Mouse (Mus musculus) liver, embryonic 13.5 days (tissue): ENCODE results near the gene Msgn1. TPM values are rescaled to one million over a fixed set of nuclear protein-coding genes. Genes with fewer than 3 reads are reported as not detected.

Experiments
- ATAC-seq: fragments of 200-750 bp; cut with Nextera tagmentation; 2 replicates; pipeline ENCODE4 v1.8.0; 2017; ENCODE audit warnings: low read depth, mild to moderate bottlenecking, moderate number of reproducible peaks, moderate library complexity
- DNase-seq: peaks from one replicate; pipeline ENCODE4 v3.0.0; 2022
- H3K27ac ChIP-seq: fragments of 300-500 bp; sonication (generic); 2 replicates; pipeline ENCODE4 v1.5.1; 2015; ENCODE audit warnings: moderate library complexity, mild to moderate bottlenecking, inconsistent platforms
- H3K27me3 ChIP-seq: fragments of 300-500 bp; sonication (generic); 2 replicates; pipeline ENCODE4 v1.6.1; 2015; ENCODE audit warnings: mild to moderate bottlenecking, inconsistent platforms
- H3K36me3 ChIP-seq: fragments of 300-500 bp; sonication (generic); 2 replicates; pipeline ENCODE4 v1.6.1; 2015; ENCODE audit warnings: mild to moderate bottlenecking, inconsistent platforms
- H3K4me1 ChIP-seq: fragments of 300-500 bp; sonication (generic); replicated peaks from 2 replicates; pipeline ENCODE4 v1.6.1; 2015; ENCODE audit warnings: inconsistent platforms
- H3K4me2 ChIP-seq: fragments of 300-500 bp; sonication (generic); 2 replicates; pipeline ENCODE4 v1.6.1; 2015; ENCODE audit warnings: inconsistent platforms, mild to moderate bottlenecking, moderate library complexity
- H3K4me3 ChIP-seq: fragments of 300-500 bp; sonication (generic); replicated peaks from 2 replicates; pipeline ENCODE4 v1.5.1; 2015; ENCODE audit warnings: mild to moderate bottlenecking, inconsistent platforms
- H3K9ac ChIP-seq: fragments of 300-500 bp; sonication (generic); 2 replicates; pipeline ENCODE4 v1.6.1; 2015; ENCODE audit warnings: mild to moderate bottlenecking, inconsistent platforms
- H3K9me3 ChIP-seq: fragments of 300-500 bp; sonication (generic); replicated peaks from 2 replicates; pipeline ENCODE4 v1.6.1; 2016; ENCODE audit warnings: inconsistent platforms
- WGBS: fragments of 180-500 bp; shearing (Covaris S2); methylation state at CpG from one replicate; pipeline ENCODE4 v1.1.7; 2015; ENCODE audit not compliant: insufficient replicate concordance; 5-methylcytosine and 5-hydroxymethylcytosine counted together
- polyA plus RNA-seq: library from polyadenylated mRNA; unstranded; fragments of >200 nt; fragmentation: Nextera tagmentation; extraction: Ambion mirVana; gene quantifications from 2 replicates; pipeline ENCODE4 v1.2.1, GENCODE M21; 2015

Gene Msgn1
- polyA plus RNA-seq, 1 experiment from 2014 or later: not detected

DNA sequence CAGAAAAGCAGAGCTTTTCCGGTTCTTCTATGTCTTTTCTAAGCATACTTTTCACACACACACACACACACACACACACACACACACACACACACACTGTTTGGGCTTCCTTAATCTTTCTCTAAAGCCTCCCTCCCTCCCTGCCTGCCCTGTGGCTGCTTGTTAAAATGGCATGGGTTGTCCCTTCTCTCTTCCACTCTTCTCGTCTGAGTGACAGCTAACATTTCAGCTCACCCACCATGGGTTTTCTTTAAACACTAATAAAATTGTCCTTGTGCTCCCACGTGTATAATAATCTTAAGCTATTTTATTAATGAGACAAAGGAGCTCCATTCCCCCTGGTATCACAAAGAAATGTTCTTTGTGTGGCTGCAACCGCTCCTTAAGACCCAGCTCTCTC, 10.7 kb downstream of the Msgn1 start:
- Histone ChIP-seq H3K4me3 (no peak overlapping the region), H3K4me1 (no peaks in the 10 kb centered on the region), H3K27me3 (no peaks in the 10 kb centered on the region), H3K36me3 (no peaks in the 10 kb centered on the region), H3K9me3 (no peaks in the 10 kb centered on the region), H3K9ac (no peak overlapping the region), H3K4me2 (no peak overlapping the region), H3K27ac (no peak overlapping the region)
- no peak for ATAC-seq
- DNase-seq: no peak
- 44% methylated on average over 4 of the region's 4 CpGs for WGBS

- no peak overlapping the region for H3K4me3 ChIP-seq
- 0 out of 2 replicates have a peak overlapping the region, but pooled peaks have one; percentile 26 for H3K4me2 ChIP-seq
- H3K27me3 ChIP-seq: no peaks in the 10 kb centered on the region
- no peaks in the 10 kb centered on the region for H3K4me1 ChIP-seq
- DNase-seq (no peak), ATAC-seq (no peak)
- H3K9me3 ChIP-seq: no peaks in the 10 kb centered on the region
- no peak overlapping the region for H3K27ac ChIP-seq
- 23% methylated on average over 5 of the region's 5 CpGs for WGBS
- no peak overlapping the region for H3K9ac ChIP-seq
- H3K36me3 ChIP-seq: no peaks in the 10 kb centered on the region
These were observed 11.9 kb downstream of the Msgn1 start for GRCm38 (mm10) chr12:11196830-11197229.

GRCm38 (mm10) chr12:11196142-11196597, 12.6 kb downstream of the Msgn1 start:
- no peaks in the 10 kb centered on the region for H3K36me3 ChIP-seq
- no peaks in the 10 kb centered on the region for H3K27me3 ChIP-seq
- no peak overlapping the region for H3K4me3 ChIP-seq
- H3K27ac ChIP-seq: no peak overlapping the region
- DNase-seq (peak; percentile 20), ATAC-seq (no peak)
- H3K4me2 ChIP-seq: peak overlapping the region; percentile 26
- no peaks in the 10 kb centered on the region for H3K4me1 ChIP-seq
- H3K9me3 ChIP-seq: no peaks in the 10 kb centered on the region
- WGBS: 5% methylated on average over 19 of the region's 19 CpGs
- H3K9ac ChIP-seq: no peak overlapping the region

GRCm38 (mm10) chr12:11195031-11195430, 13.7 kb downstream of the Msgn1 start:
- H3K27ac ChIP-seq: no peak overlapping the region
- no peak overlapping the region for H3K4me2 ChIP-seq
- no peaks in the 10 kb centered on the region for H3K27me3 ChIP-seq
- H3K4me1 ChIP-seq: no peaks in the 10 kb centered on the region
- DNase-seq: no peak
- H3K36me3 ChIP-seq: no peaks in the 10 kb centered on the region
- 72% methylated on average over 1 of the region's 1 CpGs for WGBS
- no peak overlapping the region for H3K4me3 ChIP-seq
- H3K9me3 ChIP-seq: no peaks in the 10 kb centered on the region
- ATAC-seq: no peak
- H3K9ac ChIP-seq: no peak overlapping the region

GRCm38 (mm10) chr12:11178486-11179154, 30.2 kb downstream of the Msgn1 start:
- ATAC-seq: peak; percentile 61
- no peak overlapping the region for H3K27ac ChIP-seq
- H3K4me3 ChIP-seq: no peak overlapping the region
- no peaks in the 10 kb centered on the region for H3K27me3 ChIP-seq
- no peaks in the 10 kb centered on the region for H3K36me3 ChIP-seq
- no peaks in the 10 kb centered on the region for H3K9me3 ChIP-seq
- no peaks in the 10 kb centered on the region for H3K4me1 ChIP-seq
- WGBS: 17% methylated on average over 11 of the region's 11 CpGs
- H3K9ac ChIP-seq: no peak overlapping the region
- H3K4me2 ChIP-seq: 0 out of 2 replicates have a peak overlapping the region, but pooled peaks have one; percentile 19
- DNase-seq: peak; percentile 34

- no peaks in the 10 kb centered on the region for H3K4me1 ChIP-seq
- no peaks in the 10 kb centered on the region for H3K9me3 ChIP-seq
- no peak overlapping the region for H3K4me2 ChIP-seq
- ATAC-seq: no peak
- H3K36me3 ChIP-seq: no peaks in the 10 kb centered on the region
- no peak overlapping the region for H3K27ac ChIP-seq
- H3K27me3 ChIP-seq: no peaks in the 10 kb centered on the region
- no peak overlapping the region for H3K9ac ChIP-seq
- WGBS: 20% methylated on average over 5 of the region's 5 CpGs
- H3K4me3 ChIP-seq: no peak overlapping the region
- DNase-seq: no peak
These were observed 31.1 kb downstream of the Msgn1 start for GRCm38 (mm10) chr12:11177408-11178394.

DNA sequence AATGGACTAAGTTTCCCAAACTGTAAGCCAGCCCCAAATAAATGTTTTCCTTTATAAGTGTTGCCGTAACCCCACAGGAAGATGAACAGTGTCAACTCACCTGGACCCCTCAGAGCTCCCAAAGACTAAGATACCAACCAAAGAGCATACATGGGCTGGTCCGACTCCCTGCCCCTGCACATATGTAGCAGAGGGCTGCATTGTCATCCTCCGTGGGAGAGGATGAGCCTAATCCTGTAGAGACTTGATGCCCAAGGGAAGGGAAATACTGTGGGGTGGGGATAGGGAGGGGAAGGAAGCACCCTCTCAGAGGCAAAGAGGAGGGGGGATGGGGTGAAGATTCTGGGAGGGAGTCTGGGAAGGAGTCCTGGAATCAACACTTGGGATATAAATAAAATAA, 50.1 kb downstream of the Msgn1 start:
- H3K27me3 ChIP-seq: 0 out of 2 replicates have a peak, but pooled peaks cover 1% of the 10 kb centered on the region
- H3K4me3 ChIP-seq: no peak overlapping the region
- no peak overlapping the region for H3K27ac ChIP-seq
- H3K36me3 ChIP-seq: no peaks in the 10 kb centered on the region
- 69% methylated on average over 3 of the region's 3 CpGs for WGBS
- H3K9me3 ChIP-seq: no peaks in the 10 kb centered on the region
- no peak for ATAC-seq
- DNase-seq: no peak
- H3K4me1 ChIP-seq: no peaks in the 10 kb centered on the region
- no peak overlapping the region for H3K9ac ChIP-seq
- no peak overlapping the region for H3K4me2 ChIP-seq

Other genes with a start within 250 kb of the Msgn1 start
- 0.17 TPM in 2 replicates for gene Kcns3, start 57.9 kb downstream of the Msgn1 start, polyA plus RNA-seq
- gene Gen1, start 56.8 kb upstream of the Msgn1 start, polyA plus RNA-seq: 9.2 and 12.2 TPM in 2 replicates
- gene Smc6, start 56.9 kb upstream of the Msgn1 start, polyA plus RNA-seq: 93.3 and 107 TPM in 2 replicates
- 0.15 and 0.20 TPM in 2 replicates for gene Vsnl1, start 227.6 kb upstream of the Msgn1 start, polyA plus RNA-seq
- gene Rad51ap2, start 247.1 kb upstream of the Msgn1 start, polyA plus RNA-seq: not detected in 2 replicates